Mouse (Mus musculus): ENCODE measurements around the gene Tas2r135. TPM values are rescaled to one million over a fixed set of nuclear protein-coding genes. Genes with fewer than 3 reads are reported as not detected.

Tas2r135 gene
- total and polyA plus RNA-seq, 3 experiments: 0.27 TPM; not detected in 2

- peaks cover 19% of the 10 kb centered on the region for H3K4me1 ChIP-seq (ENCODE audit: control insufficient read depth, insufficient read depth, low read length)
- no peak overlapping the region for H3K4me3 ChIP-seq
- H3K36me3 ChIP-seq (ENCODE audit: control insufficient read depth, insufficient read depth, low read length): peaks cover 6% of the 10 kb centered on the region
- peak in 1 of 2 experiments; percentile 24 for DNase-seq
- TF ChIP-seq CTCF (IDR thresholded peaks at IDR 0.05) (no peak), EP300 (IDR thresholded peaks at IDR 0.05; ENCODE audit: insufficient read depth, low read depth, low read length) (no peak), POLR2A (IDR thresholded peaks at IDR 0.05; ENCODE audit: insufficient read depth, low read depth, low read length) (no peak)
- intact Hi-C loops (cut with DNase I): no loop called here
- no peaks in the 10 kb centered on the region for H3K79me2 ChIP-seq (replicated peaks; ENCODE audit: control insufficient read depth, insufficient read depth, low read length)
- H3K27me3 ChIP-seq (ENCODE audit: control insufficient read depth, insufficient read depth, low read length): no peaks in the 10 kb centered on the region
- WGBS: 61% methylated on average over 3 of the region's 3 CpGs
- H3K27ac ChIP-seq: no peak overlapping the region
- H3K9ac ChIP-seq (ENCODE audit: low read depth, low read length): no peak overlapping the region
These were observed 33.2 kb upstream of the Tas2r135 start for GRCm38 (mm10) chr6:42372001-42372400.

- H3K79me2 ChIP-seq (replicated peaks; ENCODE audit: control insufficient read depth, insufficient read depth, low read length): no peaks in the 10 kb centered on the region
- intact Hi-C loops (cut with DNase I): no loop called here
- H3K4me1 ChIP-seq (ENCODE audit: control insufficient read depth, insufficient read depth, low read length): peaks cover 19% of the 10 kb centered on the region
- TF ChIP-seq CTCF (IDR thresholded peaks at IDR 0.05) (no peak), POLR2A (IDR thresholded peaks at IDR 0.05; ENCODE audit: insufficient read depth, low read depth, low read length) (no peak), EP300 (IDR thresholded peaks at IDR 0.05; ENCODE audit: insufficient read depth, low read depth, low read length) (no peak)
- no peak overlapping the region for H3K27ac ChIP-seq
- no peaks in the 10 kb centered on the region for H3K27me3 ChIP-seq (ENCODE audit: control insufficient read depth, insufficient read depth, low read length)
- H3K4me3 ChIP-seq: no peak overlapping the region
- no peak overlapping the region for H3K9ac ChIP-seq (ENCODE audit: low read depth, low read length)
- DNase-seq: no peak
- WGBS: 71% methylated on average over 9 of the region's 9 CpGs
- H3K36me3 ChIP-seq (ENCODE audit: control insufficient read depth, insufficient read depth, low read length): peaks cover 6% of the 10 kb centered on the region
These were observed 32.8 kb upstream of the Tas2r135 start for GRCm38 (mm10) chr6:42372421-42372815.

DNA sequence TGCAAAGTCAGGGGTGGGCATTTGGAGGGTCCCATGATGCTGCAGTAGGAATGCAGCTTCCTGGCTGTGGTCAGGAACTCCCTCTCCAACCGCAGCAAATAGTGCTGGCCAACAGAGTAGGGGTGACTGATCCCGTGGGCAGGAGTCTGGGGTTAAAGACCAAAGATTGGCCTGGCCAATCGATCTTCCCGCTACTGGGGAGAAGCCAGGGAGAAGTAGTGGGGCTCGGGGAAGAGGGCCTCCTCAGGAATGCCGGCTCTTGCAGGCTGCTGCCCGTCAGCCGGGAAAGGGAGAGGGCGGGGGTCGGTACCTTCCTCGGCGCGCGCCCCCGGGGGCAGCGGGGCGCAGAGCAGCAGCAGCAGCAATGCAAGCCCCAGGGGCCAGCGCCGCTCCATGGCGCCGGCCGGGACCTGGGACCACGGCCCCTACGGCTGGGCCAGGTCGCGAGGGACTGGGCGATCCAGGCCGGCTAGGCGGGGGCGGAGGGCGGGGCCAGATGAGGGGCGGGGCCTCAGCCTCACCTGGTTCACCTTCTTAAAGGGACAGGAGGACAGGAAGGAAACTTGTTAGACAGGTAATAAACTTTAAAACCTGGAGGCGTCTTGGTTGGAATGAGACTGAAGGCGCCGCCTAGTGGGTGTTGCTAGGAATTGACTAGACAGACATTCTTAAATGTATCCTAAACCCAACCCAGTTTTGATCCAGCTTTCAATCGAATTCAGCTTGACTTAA, 32.3 kb upstream of the Tas2r135 start, which contains the start of gene Epha1:
TSS of gene Epha1 (minus strand) at position 453 of the 732 bp plus-strand sequence.
- WGBS: 4% methylated on average over 36 of the region's 36 CpGs

DNA sequence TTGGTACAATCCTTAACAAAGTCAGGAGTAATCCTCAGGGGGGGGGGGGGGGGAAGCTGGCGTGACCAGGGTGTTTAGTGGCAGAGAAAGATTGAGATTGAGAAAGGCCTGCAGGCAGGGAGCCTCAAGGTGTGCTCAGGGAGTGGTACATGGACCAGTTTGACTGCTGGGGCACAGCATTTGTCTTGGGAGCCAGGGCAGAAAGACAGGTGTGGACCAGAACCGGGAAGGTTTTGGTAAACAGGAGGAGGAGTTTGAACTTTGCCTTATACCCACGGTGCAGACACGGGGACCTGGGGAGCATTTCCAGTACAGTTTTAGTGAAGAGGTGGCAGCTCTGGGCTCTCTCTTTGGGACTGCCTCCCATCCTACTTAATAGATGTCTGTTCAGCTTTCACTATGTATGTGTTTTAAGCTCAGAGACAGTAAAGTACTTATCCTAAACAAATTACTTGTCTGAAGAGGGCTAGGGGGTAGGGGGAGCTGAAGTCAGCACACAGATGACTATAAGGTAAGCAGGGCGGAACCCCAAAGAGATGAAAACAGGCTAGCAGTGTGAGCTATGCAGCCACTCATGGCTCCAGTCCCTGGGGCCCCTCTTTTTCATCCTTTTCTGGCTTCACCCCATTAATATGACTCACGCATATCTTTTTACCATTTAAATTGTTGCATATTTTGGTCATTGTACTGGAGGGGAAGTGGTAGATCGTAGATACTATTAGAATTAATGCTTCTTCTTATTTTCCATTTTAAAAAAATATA, 31.4 kb upstream of the Tas2r135 start:
- no peak for DNase-seq
- Histone ChIP-seq H3K9ac (ENCODE audit: low read depth, low read length) (peak overlapping the region; percentile 16), H3K4me1 (ENCODE audit: control insufficient read depth, insufficient read depth, low read length) (peaks cover 19% of the 10 kb centered on the region), H3K36me3 (ENCODE audit: control insufficient read depth, insufficient read depth, low read length) (peaks cover 6% of the 10 kb centered on the region), H3K27ac (no peak overlapping the region), H3K27me3 (ENCODE audit: control insufficient read depth, insufficient read depth, low read length) (no peaks in the 10 kb centered on the region), H3K4me3 (no peak overlapping the region; the same call in 1 of the 2 replicates), H3K79me2 (replicated peaks; ENCODE audit: control insufficient read depth, insufficient read depth, low read length) (no peaks in the 10 kb centered on the region)
- intact Hi-C loops (cut with DNase I): loop anchor here (1.0 kb wide), 1 partner anchor 25 kb away; the partner anchor contains the start of gene Zyx
- TF ChIP-seq CTCF (IDR thresholded peaks at IDR 0.05): no peak
- TF ChIP-seq EP300 (IDR thresholded peaks at IDR 0.05; ENCODE audit: insufficient read depth, low read depth, low read length): no peak
- no peak for TF ChIP-seq POLR2A (IDR thresholded peaks at IDR 0.05; ENCODE audit: insufficient read depth, low read depth, low read length)
- 45% methylated on average over 7 of the region's 7 CpGs for WGBS

More for the DNA sequence above, 32.3 kb upstream of the Tas2r135 start, which contains the start of gene Epha1:
- Histone ChIP-seq H3K79me2 (replicated peaks; ENCODE audit: control insufficient read depth, insufficient read depth, low read length) (no peaks in the 10 kb centered on the region), H3K4me3 (peak within 1 kb of the TSS; percentile 47), H3K27ac (peak within 1 kb of the TSS; percentile 8; the same call in 1 of the 2 replicates), H3K36me3 (ENCODE audit: control insufficient read depth, insufficient read depth, low read length) (peaks cover 6% of the 10 kb centered on the region), H3K27me3 (ENCODE audit: control insufficient read depth, insufficient read depth, low read length) (no peaks in the 10 kb centered on the region), H3K4me1 (ENCODE audit: control insufficient read depth, insufficient read depth, low read length) (peaks cover 19% of the 10 kb centered on the region), H3K9ac (ENCODE audit: low read depth, low read length) (peak within 1 kb of the TSS; percentile 70)
- DNase-seq: peak; percentile 56 to 71
- intact Hi-C loops (cut with DNase I): loop anchor here (1.0 kb wide), 1 partner anchor 24 kb away; the partner anchor contains the start of gene Zyx
- TF ChIP-seq CTCF (IDR thresholded peaks at IDR 0.05) (peak; percentile 80), POLR2A (IDR thresholded peaks at IDR 0.05; ENCODE audit: insufficient read depth, low read depth, low read length) (no peak)

- Histone ChIP-seq H3K36me3 (ENCODE audit: control insufficient read depth, insufficient read depth, low read length) (peaks cover 4% of the 10 kb centered on the region), H3K9ac (ENCODE audit: low read depth, low read length) (no peak overlapping the region), H3K79me2 (replicated peaks; ENCODE audit: control insufficient read depth, insufficient read depth, low read length) (no peaks in the 10 kb centered on the region), H3K4me3 (no peak overlapping the region), H3K4me1 (ENCODE audit: control insufficient read depth, insufficient read depth, low read length) (peaks cover 19% of the 10 kb centered on the region), H3K27ac (peak overlapping the region; percentile 49), H3K27me3 (ENCODE audit: control insufficient read depth, insufficient read depth, low read length) (no peaks in the 10 kb centered on the region)
- intact Hi-C loops (cut with DNase I): loop anchor here (5.0 kb wide), 1 partner anchor 147 kb away; no protein-coding TSS in a partner anchor
- peak in 1 of 2 experiments; percentile 50 for DNase-seq
- WGBS: 27% methylated on average over 4 of the region's 4 CpGs
- no peak for TF ChIP-seq POLR2A (IDR thresholded peaks at IDR 0.05; ENCODE audit: insufficient read depth, low read depth, low read length)
- TF ChIP-seq CTCF (IDR thresholded peaks at IDR 0.05): no peak
These were observed 30.5 kb upstream of the Tas2r135 start for GRCm38 (mm10) chr6:42374701-42375100.
